Mouse (Mus musculus) layer of hippocampus, postnatal 36 days (tissue): ENCODE data around the gene Fam20a. TPM values are rescaled to one million over a fixed set of nuclear protein-coding genes. Genes with fewer than 3 reads are reported as not detected.
"Not testable (repeated sequence)": the region's sequence is repeated elsewhere in the genome, so short reads cannot be mapped to it uniquely, and the experiment has no call there.

Experiments
- DNase-seq, 2 experiments: peaks; one replicate each; pipeline ENCODE4 v3.0.0; 2022
- total RNA-seq, 2 experiments: library from RNA; stranded (reverse); gene quantifications; 2 replicates each; pipeline ENCODE4 v1.2.3; 2021

Gene Fam20a
- total RNA-seq, 2 experiments from 2014 or later, result 13.7 to 14.6 TPM

- no peak for DNase-seq
Measured at GRCm38 (mm10) chr11:109676621-109677373, 45.3 kb downstream of the Fam20a start.

- no peak for DNase-seq
Measured at GRCm38 (mm10) chr11:109675771-109676170, 46.3 kb downstream of the Fam20a start.

GRCm38 (mm10) chr11:109675208-109675607 lies 46.9 kb downstream of the Fam20a start:
- DNase-seq, result no peak

- DNase-seq, result no peak
Measured at GRCm38 (mm10) chr11:109674542-109674941, 47.5 kb downstream of the Fam20a start.

GRCm38 (mm10) chr11:109673741-109674140 lies 48.3 kb downstream of the Fam20a start:
- DNase-seq, result no peak

GRCm38 (mm10) chr11:109672881-109673739 lies 49.0 kb downstream of the Fam20a start:
- no peak for DNase-seq

- no peak for DNase-seq
Measured at GRCm38 (mm10) chr11:109672396-109672795, 49.7 kb downstream of the Fam20a start.

GRCm38 (mm10) chr11:109672021-109672324 lies 50.1 kb downstream of the Fam20a start:
- no peak for DNase-seq

GRCm38 (mm10) chr11:109671136-109672020 lies 50.7 kb downstream of the Fam20a start:
- no peak for DNase-seq

- no peak for DNase-seq
Measured at GRCm38 (mm10) chr11:109670026-109670916, 51.8 kb downstream of the Fam20a start.

- no peak for DNase-seq
Measured at GRCm38 (mm10) chr11:109669149-109669708, 52.9 kb downstream of the Fam20a start.

- no peak for DNase-seq
Measured at GRCm38 (mm10) chr11:109668115-109668725, 53.9 kb downstream of the Fam20a start.

- DNase-seq, result no peak
Measured at GRCm38 (mm10) chr11:109667371-109667770, 54.7 kb downstream of the Fam20a start.

GRCm38 (mm10) chr11:109666411-109666810 lies 55.7 kb downstream of the Fam20a start:
- DNase-seq, result no peak

GRCm38 (mm10) chr11:109665424-109665823 lies 56.7 kb downstream of the Fam20a start:
- no peak for DNase-seq

- no peak for DNase-seq
Measured at GRCm38 (mm10) chr11:109664293-109664692, 57.8 kb downstream of the Fam20a start.

- DNase-seq, result not testable (repeated sequence)
Measured at GRCm38 (mm10) chr11:109660526-109660925, 61.6 kb downstream of the Fam20a start.

GRCm38 (mm10) chr11:109656232-109656631 lies 65.8 kb downstream of the Fam20a start:
- no peak for DNase-seq

GRCm38 (mm10) chr11:109654581-109654980 lies 67.5 kb downstream of the Fam20a start:
- no peak for DNase-seq

GRCm38 (mm10) chr11:109653201-109653600 lies 68.9 kb downstream of the Fam20a start:
- DNase-seq, result no peak

- no peak for DNase-seq
Measured at GRCm38 (mm10) chr11:109652505-109652904, 69.6 kb downstream of the Fam20a start.
